Mouse (Mus musculus) C2C12 (cell line): Measurements from ENCODE around the gene Tbc1d9.

ENCODE experiments used
- CEBPB ChIP-seq: IDR thresholded peaks from one replicate; pipeline ENCODE4 v1.6.1; 2011; ENCODE audit warnings: low read depth, mild to moderate bottlenecking, control low read depth, moderate library complexity
- CTCF ChIP-seq: IDR thresholded peaks from one replicate; pipeline ENCODE4 v1.5.1; 2011; ENCODE audit not compliant: control insufficient read depth, insufficient read depth, insufficient read length
- FOSL1 ChIP-seq: IDR thresholded peaks from one replicate; pipeline ENCODE4 v1.8.0; 2011; ENCODE audit warnings: mild to moderate bottlenecking, low read length; ENCODE audit not compliant: poor library complexity, insufficient read depth, severe bottlenecking
- USF1 ChIP-seq: IDR thresholded peaks from one replicate; pipeline ENCODE4 v1.6.1; 2011; ENCODE audit warnings: low read depth, mild to moderate bottlenecking, control low read depth, moderate library complexity

DNA sequence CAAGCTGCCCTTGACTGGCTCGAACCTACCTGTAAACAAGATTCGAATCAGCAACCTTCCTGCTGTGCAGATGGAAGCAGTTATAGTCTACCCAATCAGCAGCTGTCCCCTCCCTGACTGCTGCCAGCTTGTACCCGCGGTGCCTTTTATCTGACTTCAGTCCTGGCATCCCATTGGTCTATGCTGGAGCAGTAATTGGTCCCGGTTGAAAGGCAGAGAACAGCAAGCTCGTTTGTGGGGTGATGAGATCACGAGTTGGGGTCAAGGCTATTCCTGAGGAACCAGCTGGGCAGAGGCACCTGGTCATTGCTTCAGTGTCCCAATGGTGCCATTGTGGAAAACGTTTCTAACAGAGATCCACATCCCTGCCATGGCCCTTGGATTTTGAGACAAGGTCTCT is 34.6 kb downstream of the Tbc1d9 start:
- TF ChIP-seq USF1 (no peak), FOSL1 (no peak), CTCF (no peak), CEBPB (no peak)
